Mouse (Mus musculus) liver, embryonic 14.5 days (tissue): ENCODE data around the gene Gzma. TPM values are rescaled to one million over a fixed set of nuclear protein-coding genes. Genes with fewer than 3 reads are reported as not detected.

Experiments used
- ATAC-seq: fragments of 200-750 bp; cut with Nextera tagmentation; 2 replicates; pipeline ENCODE4 v1.8.0; 2017; ENCODE audit warnings: moderate number of reproducible peaks, mild to moderate bottlenecking, moderate library complexity; ENCODE audit not compliant: insufficient read depth
- DNase-seq, 3 experiments: peaks; one replicate each; pipeline ENCODE4 v3.0.0-alpha.2; 2012 to 2013; ENCODE audit warnings: low read depth in 3 of 3, low spot score in 3 of 3
- H3K27ac ChIP-seq: fragments of 300-500 bp; sonication (generic); 2 replicates; pipeline ENCODE4 v1.5.1; 2014; ENCODE audit warnings: moderate library complexity, mild to moderate bottlenecking, control low read depth, inconsistent platforms
- H3K27me3 ChIP-seq: fragments of 300-500 bp; sonication (generic); 2 replicates; pipeline ENCODE4 v1.6.1; 2014; ENCODE audit warnings: mild to moderate bottlenecking, low read length, moderate library complexity; ENCODE audit not compliant: control insufficient read depth, insufficient read depth
- H3K36me3 ChIP-seq: fragments of 300-500 bp; sonication (generic); replicated peaks from 2 replicates; pipeline ENCODE4 v1.6.1; 2014; ENCODE audit warnings: low read depth; ENCODE audit not compliant: control insufficient read depth, insufficient read depth
- H3K4me1 ChIP-seq, 2 experiments: fragments of 200-500 bp in 1 of 2; fragments of 300-500 bp in 1 of 2; sonication (generic) in 1 of 2; replicated peaks; 2 replicates each; pipeline ENCODE4 v1.6.1; 2012 to 2014; ENCODE audit warnings: antibody characterized with exemption in 1 of 2, inconsistent platforms in 1 of 2, low read length in 1 of 2; ENCODE audit not compliant: control insufficient read depth in 2 of 2, insufficient read depth in 2 of 2
- H3K4me2 ChIP-seq: fragments of 300-500 bp; sonication (generic); 2 replicates; pipeline ENCODE4 v1.6.1; 2014; ENCODE audit warnings: low read depth, mild to moderate bottlenecking, control low read depth, moderate library complexity
- H3K4me3 ChIP-seq, 2 experiments: fragments of 200-500 bp in 1 of 2; fragments of 300-500 bp in 1 of 2; sonication (generic) in 1 of 2; 2 replicates each; pipeline ENCODE4 v1.5.1; 2012 to 2014; ENCODE audit warnings: low read depth in 2 of 2, low read length in 2 of 2, mild to moderate bottlenecking in 2 of 2, control low read depth in 1 of 2, inconsistent platforms in 1 of 2, moderate library complexity in 1 of 2; ENCODE audit not compliant: insufficient read depth in 1 of 2
- H3K9ac ChIP-seq: fragments of 300-500 bp; sonication (generic); replicated peaks from 2 replicates; pipeline ENCODE4 v1.6.1; 2014; ENCODE audit warnings: mild to moderate bottlenecking, control low read depth, moderate library complexity
- H3K9me3 ChIP-seq: fragments of 300-500 bp; sonication (generic); 2 replicates; pipeline ENCODE4 v1.6.1; 2016; ENCODE audit warnings: low read length, mixed read lengths; ENCODE audit not compliant: control insufficient read depth
- CTCF ChIP-seq: IDR thresholded peaks from 2 replicates; pipeline ENCODE4 v1.5.1; 2016; ENCODE audit warnings: antibody characterized with exemption, low read depth, control low read depth
- EP300 ChIP-seq: IDR thresholded peaks from 2 replicates; pipeline ENCODE4 v1.6.1; 2016; ENCODE audit warnings: antibody characterized with exemption, low read depth
- WGBS: fragments of 180-500 bp; shearing (Covaris S2); extraction: QIAGEN DNeasy Blood & Tissue Kit; methylation state at CpG from one replicate; pipeline ENCODE4 v1.1.7; 2014; ENCODE audit not compliant: insufficient replicate concordance; 5-methylcytosine and 5-hydroxymethylcytosine counted together
- polyA plus RNA-seq, 2 experiments: library from polyadenylated mRNA; depleted of rRNA in 1 of 2; stranded (reverse) in 1 of 2; unstranded in 1 of 2; fragments of >200 nt; fragmentation: Nextera tagmentation in 1 of 2; extraction: Ambion mirVana in 1 of 2; gene quantifications; 2 replicates each; pipeline versions ENCODE4 v1.2.1 to v1.2.3; 2012 to 2014

The Gzma gene
- 0.08 and 0.19 TPM in 2 replicates for polyA plus RNA-seq (2012; rRNA removed)
- polyA plus RNA-seq (2014; fragmentation: Nextera tagmentation; extraction: Ambion mirVana): 0.56 and 0.59 TPM in 2 replicates

DNA sequence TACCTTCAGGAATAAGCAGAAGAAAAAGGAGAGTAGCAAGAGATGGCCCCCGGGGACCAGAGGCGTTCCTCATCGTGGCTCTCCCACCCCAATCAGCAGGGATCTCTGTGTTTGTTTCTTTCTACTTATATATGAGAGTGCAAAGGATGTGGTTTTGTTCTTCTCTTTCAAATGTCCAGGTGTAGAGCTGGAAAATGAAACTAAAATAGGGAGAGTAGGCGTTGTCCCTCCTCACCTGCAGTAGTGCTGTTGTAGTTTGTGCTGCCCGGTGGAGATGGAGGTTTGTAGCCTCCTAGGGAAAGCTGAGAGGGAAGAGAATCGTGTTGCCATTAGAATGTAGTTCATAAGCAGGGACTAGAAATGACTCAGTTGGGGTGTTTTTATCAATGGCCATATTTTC lies at the start of gene Gzma:
Gene Gzma, minus strand, starts transcription at position 103 of the 400 bp plus-strand sequence.
- H3K9ac ChIP-seq: no peak within 1 kb of the TSS
- no peaks in the 10 kb centered on the region for H3K9me3 ChIP-seq
- H3K4me1 ChIP-seq: no peaks in the 10 kb centered on the region
- no peaks in the 10 kb centered on the region for H3K36me3 ChIP-seq
- 54% methylated on average over 6 of the region's 6 CpGs for WGBS
- H3K4me3 ChIP-seq: no peak within 1 kb of the TSS
- no peak within 1 kb of the TSS for H3K4me2 ChIP-seq
- H3K27ac ChIP-seq: no peak within 1 kb of the TSS
- TF ChIP-seq EP300: no peak
- no peak for TF ChIP-seq CTCF
- ATAC-seq (no peak), DNase-seq (no peak)
- H3K27me3 ChIP-seq: no peaks in the 10 kb centered on the region

DNA sequence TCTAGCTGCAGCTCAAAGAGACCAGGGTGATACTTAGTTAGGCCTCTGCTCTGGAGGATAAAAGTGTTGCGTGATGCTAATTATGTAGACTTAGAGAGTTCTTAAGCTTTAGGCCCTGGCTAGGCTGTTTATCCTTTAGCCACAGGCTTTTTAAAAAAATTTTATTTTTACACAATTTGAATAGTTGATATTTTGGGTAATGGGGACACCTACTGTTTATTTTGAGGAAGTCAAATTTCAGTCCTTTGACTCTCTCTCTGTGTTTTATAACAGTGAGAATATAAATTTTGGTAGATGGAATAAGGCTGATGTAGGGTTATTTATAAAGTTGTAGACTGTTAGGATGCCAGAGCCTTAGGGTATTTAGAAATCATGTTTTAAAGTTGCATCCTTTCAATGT lies 38.8 kb upstream of the Gzma start:
- Histone ChIP-seq H3K27me3 (no peaks in the 10 kb centered on the region), H3K4me1 (no peaks in the 10 kb centered on the region), H3K36me3 (no peaks in the 10 kb centered on the region), H3K4me2 (no peak overlapping the region), H3K4me3 (no peak overlapping the region), H3K9ac (no peak overlapping the region), H3K27ac (no peak overlapping the region), H3K9me3 (no peaks in the 10 kb centered on the region)
- ATAC-seq (no peak), DNase-seq (no peak)
- TF ChIP-seq EP300: no peak
- 61% methylated on average over 1 of the region's 1 CpGs for WGBS

DNA sequence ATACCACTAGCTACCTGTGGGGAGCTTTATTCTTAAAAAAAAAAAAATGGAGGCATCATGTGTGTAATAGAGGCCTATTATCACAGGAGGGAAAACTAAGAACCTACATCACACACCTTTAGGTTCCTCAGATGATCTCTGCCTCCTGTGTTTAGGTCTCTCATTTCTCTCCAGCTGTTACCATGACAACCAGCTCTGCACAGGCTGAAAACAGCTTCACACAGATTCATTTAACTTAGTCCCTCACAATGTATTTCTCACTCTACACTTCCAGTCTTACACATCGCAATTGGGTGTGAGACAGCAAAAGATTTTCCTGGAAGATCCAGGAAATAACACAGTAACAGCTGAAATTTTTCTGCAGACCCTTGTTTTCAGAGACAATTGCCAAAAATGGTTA lies 29.2 kb upstream of the Gzma start:
- Histone ChIP-seq H3K4me2 (no peak overlapping the region), H3K4me3 (no peak overlapping the region), H3K36me3 (no peaks in the 10 kb centered on the region), H3K4me1 (no peaks in the 10 kb centered on the region), H3K27ac (no peak overlapping the region), H3K9me3 (no peaks in the 10 kb centered on the region), H3K27me3 (no peaks in the 10 kb centered on the region), H3K9ac (no peak overlapping the region)
- DNase-seq (no peak), ATAC-seq (no peak)
- TF ChIP-seq CTCF (no peak), EP300 (no peak)
- 77% methylated on average over 1 of the region's 1 CpGs for WGBS

DNA sequence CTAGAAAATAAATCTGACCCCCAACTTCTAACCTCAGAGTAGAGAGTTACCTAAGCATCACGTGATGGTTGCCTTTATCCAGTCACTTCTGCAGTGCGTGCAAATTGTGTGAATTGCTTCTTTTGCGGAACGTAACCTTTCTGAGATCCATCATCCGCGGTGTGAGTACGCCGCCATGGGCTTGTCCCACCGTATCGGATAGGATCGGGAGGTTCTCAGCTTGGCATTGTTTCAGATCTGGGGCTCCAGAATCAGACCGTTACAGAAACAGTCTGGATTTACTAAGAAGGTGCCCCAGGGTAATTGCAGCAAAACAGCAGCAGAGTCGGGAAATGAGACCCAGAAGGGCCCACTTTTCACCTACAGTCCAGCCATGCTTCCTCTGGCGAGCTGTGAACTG lies 20.5 kb upstream of the Gzma start:
- H3K9ac ChIP-seq: no peak overlapping the region
- H3K27me3 ChIP-seq: no peaks in the 10 kb centered on the region
- H3K4me2 ChIP-seq: no peak overlapping the region
- H3K36me3 ChIP-seq: no peaks in the 10 kb centered on the region
- ATAC-seq (no peak), DNase-seq (no peak)
- WGBS: 79% methylated on average over 14 of the region's 14 CpGs
- TF ChIP-seq CTCF: no peak
- no peak for TF ChIP-seq EP300
- no peaks in the 10 kb centered on the region for H3K9me3 ChIP-seq
- H3K4me3 ChIP-seq: no peak overlapping the region
- H3K4me1 ChIP-seq: no peaks in the 10 kb centered on the region
- H3K27ac ChIP-seq: no peak overlapping the region

DNA sequence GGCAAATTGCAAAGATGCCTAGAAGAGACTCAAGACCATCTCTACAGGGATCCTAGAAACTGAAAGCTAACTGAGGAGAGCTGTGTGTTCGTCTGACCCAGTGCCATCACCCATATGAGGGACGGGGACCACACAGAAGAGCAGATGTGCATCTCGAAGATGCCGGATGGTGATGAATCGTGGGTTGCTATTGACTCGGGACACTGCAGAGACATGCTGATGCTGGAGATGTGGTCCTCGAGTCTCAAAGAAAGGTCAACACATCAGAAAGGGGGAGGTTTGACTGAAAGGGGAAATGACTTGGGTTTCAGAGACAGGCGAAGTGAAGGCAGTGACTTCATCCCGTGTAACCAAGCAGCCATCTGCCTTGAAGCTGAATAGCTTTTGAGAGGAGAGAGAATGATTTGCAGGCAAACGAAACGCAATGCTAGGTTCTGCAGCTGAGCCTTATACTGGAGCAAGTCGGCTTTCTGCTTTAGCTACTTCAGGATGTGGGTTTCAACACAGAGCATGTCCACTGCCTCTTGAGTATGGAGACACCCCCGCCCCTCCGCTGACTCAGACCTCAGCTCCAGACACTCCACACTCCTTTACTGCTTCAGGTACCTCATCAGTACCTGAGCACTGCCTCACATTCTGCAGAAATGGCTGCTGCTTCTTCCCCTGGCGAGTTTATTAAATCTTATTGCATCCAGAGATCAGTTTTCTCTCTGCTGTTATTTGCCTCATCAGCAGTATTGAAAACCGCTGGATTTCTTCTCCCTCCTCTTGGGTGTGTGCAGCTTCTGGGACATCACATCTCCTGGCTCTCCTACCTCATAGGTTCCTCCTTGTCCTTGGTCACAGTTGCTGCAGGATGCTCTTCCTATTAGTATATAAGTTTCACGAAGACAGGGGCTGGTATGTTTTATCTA lies 19.8 kb upstream of the Gzma start:
- DNase-seq: no peak
- WGBS: 63% methylated on average over 17 of the region's 17 CpGs

More for the DNA sequence above, 19.8 kb upstream of the Gzma start:
- Histone ChIP-seq H3K9me3 (no peaks in the 10 kb centered on the region), H3K27me3 (no peaks in the 10 kb centered on the region), H3K27ac (no peak overlapping the region), H3K36me3 (no peaks in the 10 kb centered on the region), H3K9ac (no peak overlapping the region), H3K4me2 (no peak overlapping the region), H3K4me1 (no peaks in the 10 kb centered on the region), H3K4me3 (no peak overlapping the region)
- no peak for TF ChIP-seq CTCF
- no peak for ATAC-seq
